Mouse (Mus musculus): ENCODE measurements around the gene Olfr700. TPM values are rescaled to one million over a fixed set of nuclear protein-coding genes. Genes with fewer than 3 reads are reported as not detected.
"Not testable (repeated sequence)": the region's sequence is repeated elsewhere in the genome, so short reads cannot be mapped to it uniquely, and the experiment has no call there.

The Olfr700 gene
- total and polyA plus RNA-seq, 2 experiments from 2014 or later = not detected

- no peak overlapping the region for H3K4me3 ChIP-seq (ENCODE audit: low read depth, low read length)
- no peak overlapping the region for H3K9ac ChIP-seq
- H3K27ac ChIP-seq (ENCODE audit: low read depth, low read length) = no peak overlapping the region
- no peak for TF ChIP-seq CTCF (IDR thresholded peaks at IDR 0.05; ENCODE audit: low read depth)
- H3K36me3 ChIP-seq (ENCODE audit: insufficient read depth) = no peaks in the 10 kb centered on the region
- no peak for ATAC-seq
- no peak for DNase-seq
- H3K27me3 ChIP-seq (ENCODE audit: insufficient read depth, low read length) = no peaks in the 10 kb centered on the region
- H3K9me3 ChIP-seq (ENCODE audit: low read length) = no peaks in the 10 kb centered on the region
- no peak overlapping the region for H3K4me2 ChIP-seq (ENCODE audit: low read depth)
- H3K4me1 ChIP-seq (ENCODE audit: insufficient read depth) = no peaks in the 10 kb centered on the region
These were observed 20.3 kb downstream of the Olfr700 start for GRCm38 (mm10) chr7:106788330-106788729.

- not testable (repeated sequence) for H3K36me3 ChIP-seq (ENCODE audit: insufficient read depth); H3K27me3 ChIP-seq (ENCODE audit: insufficient read depth, low read length); H3K9me3 ChIP-seq (ENCODE audit: low read length); H3K4me3 ChIP-seq (ENCODE audit: low read depth, low read length); H3K4me1 ChIP-seq (ENCODE audit: insufficient read depth); H3K27ac ChIP-seq (ENCODE audit: low read depth, low read length); DNase-seq; H3K4me2 ChIP-seq (ENCODE audit: low read depth); ATAC-seq; H3K9ac ChIP-seq
- WGBS = 93% methylated on average over 2 of the region's 2 CpGs
These were observed 47.6 kb downstream of the Olfr700 start for GRCm38 (mm10) chr7:106761008-106761407.

- Histone ChIP-seq H3K27me3 (ENCODE audit: insufficient read depth, low read length) (no peaks in the 10 kb centered on the region), H3K4me1 (ENCODE audit: insufficient read depth) (no peaks in the 10 kb centered on the region), H3K9ac (no peak overlapping the region), H3K36me3 (ENCODE audit: insufficient read depth) (no peaks in the 10 kb centered on the region), H3K4me2 (ENCODE audit: low read depth) (no peak overlapping the region), H3K9me3 (ENCODE audit: low read length) (no peaks in the 10 kb centered on the region), H3K27ac (ENCODE audit: low read depth, low read length) (no peak overlapping the region), H3K4me3 (ENCODE audit: low read depth, low read length) (no peak overlapping the region)
- WGBS = 85% methylated on average over 2 of the region's 2 CpGs
- ATAC-seq (no peak), DNase-seq (no peak)
- TF ChIP-seq CTCF (IDR thresholded peaks at IDR 0.05; ENCODE audit: low read depth) = no peak
These were observed 49.8 kb downstream of the Olfr700 start for GRCm38 (mm10) chr7:106758800-106759199.

Other genes starting within 250 kb of the Olfr700 start
- gene Olfr693, start 128.2 kb downstream of the Olfr700 start, total RNA-seq (2014; rRNA removed) = 0.08 TPM in 1 of 2 replicates, not detected in the other
- gene Olfr693, start 128.2 kb downstream of the Olfr700 start, polyA plus RNA-seq (2015; fragmentation: Nextera tagmentation; extraction: Ambion mirVana) = not detected in 2 replicates
- not detected in 2 replicates for gene Olfr694, start 117.0 kb downstream of the Olfr700 start, total RNA-seq (2014; rRNA removed)
- not detected in 2 replicates for gene Olfr694, start 117.0 kb downstream of the Olfr700 start, polyA plus RNA-seq (2015; fragmentation: Nextera tagmentation; extraction: Ambion mirVana)
- not detected in 2 replicates for gene Olfr695, start 92.4 kb downstream of the Olfr700 start, total RNA-seq (2014; rRNA removed)
- gene Olfr695, start 92.4 kb downstream of the Olfr700 start, polyA plus RNA-seq (2015; fragmentation: Nextera tagmentation; extraction: Ambion mirVana) = not detected in 2 replicates
- gene Olfr697, start 66.4 kb downstream of the Olfr700 start, total RNA-seq (2014; rRNA removed) = not detected in 2 replicates
- not detected in 2 replicates for gene Olfr697, start 66.4 kb downstream of the Olfr700 start, polyA plus RNA-seq (2015; fragmentation: Nextera tagmentation; extraction: Ambion mirVana)
- gene Olfr698, start 53.4 kb downstream of the Olfr700 start, total RNA-seq (2014; rRNA removed) = not detected in 2 replicates
- gene Olfr698, start 53.4 kb downstream of the Olfr700 start, polyA plus RNA-seq (2015; fragmentation: Nextera tagmentation; extraction: Ambion mirVana) = not detected in 2 replicates
- not detected in 2 replicates for gene Olfr699, start 15.6 kb downstream of the Olfr700 start, total RNA-seq (2014; rRNA removed)
- not detected in 2 replicates for gene Olfr699, start 15.6 kb downstream of the Olfr700 start, polyA plus RNA-seq (2015; fragmentation: Nextera tagmentation; extraction: Ambion mirVana)
- not detected in 2 replicates for gene Olfr701, start 5.3 kb upstream of the Olfr700 start, total RNA-seq (2014; rRNA removed)
- gene Olfr701, start 5.3 kb upstream of the Olfr700 start, polyA plus RNA-seq (2015; fragmentation: Nextera tagmentation; extraction: Ambion mirVana) = not detected in 2 replicates
- not detected in 2 replicates for gene Olfr702, start 25.1 kb upstream of the Olfr700 start, total RNA-seq (2014; rRNA removed)
- not detected in 2 replicates for gene Olfr702, start 25.1 kb upstream of the Olfr700 start, polyA plus RNA-seq (2015; fragmentation: Nextera tagmentation; extraction: Ambion mirVana)
- not detected in 2 replicates for gene Olfr703, start 34.5 kb upstream of the Olfr700 start, total RNA-seq (2014; rRNA removed)
- not detected in 2 replicates for gene Olfr703, start 34.5 kb upstream of the Olfr700 start, polyA plus RNA-seq (2015; fragmentation: Nextera tagmentation; extraction: Ambion mirVana)
- not detected in 2 replicates for gene Olfr704, start 54.4 kb upstream of the Olfr700 start, total RNA-seq (2014; rRNA removed)
- not detected in 2 replicates for gene Olfr704, start 54.4 kb upstream of the Olfr700 start, polyA plus RNA-seq (2015; fragmentation: Nextera tagmentation; extraction: Ambion mirVana)
- not detected in 2 replicates for gene Olfr705, start 68.1 kb upstream of the Olfr700 start, total RNA-seq (2014; rRNA removed)
- not detected in 2 replicates for gene Olfr705, start 68.1 kb upstream of the Olfr700 start, polyA plus RNA-seq (2015; fragmentation: Nextera tagmentation; extraction: Ambion mirVana)
- not detected in 2 replicates for gene Olfr706, start 79.3 kb upstream of the Olfr700 start, total RNA-seq (2014; rRNA removed)
- gene Olfr706, start 79.3 kb upstream of the Olfr700 start, polyA plus RNA-seq (2015; fragmentation: Nextera tagmentation; extraction: Ambion mirVana) = not detected in 2 replicates
- not detected in 2 replicates for gene Olfr707, start 92.4 kb upstream of the Olfr700 start, total RNA-seq (2014; rRNA removed)
- not detected in 2 replicates for gene Olfr707, start 92.4 kb upstream of the Olfr700 start, polyA plus RNA-seq (2015; fragmentation: Nextera tagmentation; extraction: Ambion mirVana)
- not detected in 2 replicates for gene Olfr1532-ps1, start 99.2 kb upstream of the Olfr700 start, total RNA-seq (2014; rRNA removed)
- not detected in 2 replicates for gene Olfr1532-ps1, start 99.2 kb upstream of the Olfr700 start, polyA plus RNA-seq (2015; fragmentation: Nextera tagmentation; extraction: Ambion mirVana)
- not detected in 2 replicates for gene Olfr709-ps1, start 123.4 kb upstream of the Olfr700 start, total RNA-seq (2014; rRNA removed)
- not detected in 2 replicates for gene Olfr709-ps1, start 123.4 kb upstream of the Olfr700 start, polyA plus RNA-seq (2015; fragmentation: Nextera tagmentation; extraction: Ambion mirVana)
- not detected in 2 replicates for gene Olfr710, start 139.5 kb upstream of the Olfr700 start, total RNA-seq (2014; rRNA removed)
- not detected in 2 replicates for gene Olfr710, start 139.5 kb upstream of the Olfr700 start, polyA plus RNA-seq (2015; fragmentation: Nextera tagmentation; extraction: Ambion mirVana)
- gene Olfr6, start 155.1 kb upstream of the Olfr700 start, total RNA-seq (2014; rRNA removed) = not detected in 2 replicates
- gene Olfr6, start 155.1 kb upstream of the Olfr700 start, polyA plus RNA-seq (2015; fragmentation: Nextera tagmentation; extraction: Ambion mirVana) = not detected in 2 replicates
- not detected in 2 replicates for gene Olfr711, start 166.6 kb upstream of the Olfr700 start, total RNA-seq (2014; rRNA removed)
- gene Olfr711, start 166.6 kb upstream of the Olfr700 start, polyA plus RNA-seq (2015; fragmentation: Nextera tagmentation; extraction: Ambion mirVana) = not detected in 2 replicates
- not detected in 2 replicates for gene Olfr2, start 197.2 kb upstream of the Olfr700 start, total RNA-seq (2014; rRNA removed)
- not detected in 2 replicates for gene Olfr2, start 197.2 kb upstream of the Olfr700 start, polyA plus RNA-seq (2015; fragmentation: Nextera tagmentation; extraction: Ambion mirVana)
- not detected in 2 replicates for gene Olfr713, start 222.3 kb upstream of the Olfr700 start, total RNA-seq (2014; rRNA removed)
- not detected in 2 replicates for gene Olfr713, start 222.3 kb upstream of the Olfr700 start, polyA plus RNA-seq (2015; fragmentation: Nextera tagmentation; extraction: Ambion mirVana)

All from forebrain, postnatal 0 days (tissue).